Mouse (Mus musculus): ENCODE measurements around the gene Fhad1.

Fhad1 gene

DNA sequence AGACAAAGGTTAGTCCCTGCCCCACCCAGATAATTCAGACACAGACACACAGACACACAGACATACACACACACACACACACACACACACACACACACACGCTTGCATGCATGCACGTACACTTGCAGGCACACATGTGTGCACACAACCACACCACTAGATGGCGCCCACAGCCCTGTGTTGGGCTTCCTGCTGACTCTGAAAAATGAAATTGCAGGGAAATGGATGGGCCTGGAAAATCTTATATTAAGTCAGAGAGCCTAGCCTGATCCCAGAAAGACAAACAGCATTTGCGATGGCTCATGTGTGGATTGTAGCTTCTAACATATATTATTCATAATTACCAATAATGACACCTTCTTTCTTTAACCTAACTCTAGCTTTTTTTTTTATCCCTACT lies 38.7 kb downstream of the Fhad1 start:
- peak in 1 of 2 experiments; percentile 80 for DNase-seq

DNA sequence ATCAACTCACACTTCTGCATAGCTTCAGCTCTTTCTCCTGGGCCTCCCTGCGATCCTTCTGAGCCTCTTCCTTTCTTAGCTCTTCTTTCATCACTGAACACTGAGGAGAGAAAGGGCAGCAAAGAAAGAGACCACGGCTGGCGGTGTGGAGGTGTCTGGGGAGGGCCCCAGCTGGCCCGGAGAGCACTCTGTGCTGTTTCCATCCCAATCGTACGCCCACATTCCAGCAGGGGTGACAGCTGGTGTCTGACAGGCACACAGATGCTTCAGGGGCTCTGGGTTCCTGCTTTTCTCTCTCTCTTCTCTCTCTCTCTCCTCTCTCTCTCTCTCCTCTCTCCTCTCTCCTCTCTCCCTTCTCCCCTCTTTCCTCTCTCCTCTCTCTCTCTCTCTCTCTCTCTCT lies 50.3 kb downstream of the Fhad1 start:
- no peak for DNase-seq

- no peak for DNase-seq
These were observed 51.0 kb downstream of the Fhad1 start for GRCm38 (mm10) chr4:141963907-141964306.

DNA sequence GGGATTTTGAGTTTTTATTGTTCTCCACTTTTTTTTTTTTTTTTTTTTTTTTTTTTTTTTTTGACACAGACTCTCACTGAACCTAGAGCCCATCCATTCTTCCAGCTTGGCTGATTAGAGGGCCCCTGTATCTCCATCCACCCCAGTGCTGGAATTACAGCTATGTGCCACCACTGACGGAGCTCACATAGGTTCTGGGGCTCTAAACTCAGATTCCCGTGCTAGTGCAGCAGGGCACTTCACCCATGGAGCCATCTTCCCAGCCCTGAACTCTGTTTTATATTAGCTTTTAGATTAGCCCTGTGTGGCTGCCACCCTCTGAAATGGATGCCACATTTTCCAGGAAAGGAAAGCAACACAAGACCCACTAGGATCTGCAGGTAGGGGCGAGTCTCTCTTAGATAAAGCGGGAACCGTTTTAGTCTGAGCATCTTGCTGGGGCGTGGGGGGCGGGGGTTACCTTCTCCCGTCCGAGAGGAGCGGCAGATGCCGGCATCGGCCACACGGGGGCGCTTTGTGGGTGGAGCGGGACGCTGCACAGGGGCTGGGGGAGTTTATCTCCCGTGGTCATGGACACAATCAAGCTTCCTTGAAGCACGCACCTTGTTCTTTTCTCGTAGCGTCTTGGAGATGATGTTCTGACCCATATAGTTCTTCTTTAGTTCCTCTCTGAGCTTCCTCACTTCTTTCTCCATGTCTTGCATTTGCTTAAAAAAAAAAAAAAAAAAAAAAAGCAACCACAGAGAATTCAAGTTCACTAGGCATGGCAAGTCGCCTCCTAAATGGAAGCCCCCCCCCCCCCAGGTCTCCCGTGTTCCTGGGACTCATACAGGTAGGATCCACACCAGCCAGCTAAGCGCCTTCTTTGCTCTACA lies 51.8 kb downstream of the Fhad1 start:
- peak; percentile 21 to 79 for DNase-seq

DNA sequence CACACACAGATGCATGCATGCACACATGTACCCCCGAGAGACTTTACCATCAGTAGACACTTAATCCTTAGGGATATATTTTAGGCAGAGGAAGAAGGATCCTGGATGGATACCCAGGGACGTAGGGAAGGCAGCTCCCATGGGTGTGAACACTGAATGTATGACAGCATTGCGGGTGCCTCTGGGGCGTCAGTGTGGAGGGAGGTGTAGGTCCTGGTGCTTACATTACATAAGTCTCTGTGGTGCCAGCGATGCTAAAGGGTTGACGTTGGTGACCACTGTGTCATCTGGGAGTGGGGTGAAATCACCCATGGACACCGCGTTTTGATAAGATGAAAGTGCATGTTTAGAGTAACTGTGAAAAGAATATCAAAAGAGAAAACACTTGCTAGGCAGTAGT lies 54.8 kb downstream of the Fhad1 start:
- no peak for DNase-seq

- no peak for DNase-seq
These were observed 55.3 kb downstream of the Fhad1 start for GRCm38 (mm10) chr4:141959615-141960014.

DNA sequence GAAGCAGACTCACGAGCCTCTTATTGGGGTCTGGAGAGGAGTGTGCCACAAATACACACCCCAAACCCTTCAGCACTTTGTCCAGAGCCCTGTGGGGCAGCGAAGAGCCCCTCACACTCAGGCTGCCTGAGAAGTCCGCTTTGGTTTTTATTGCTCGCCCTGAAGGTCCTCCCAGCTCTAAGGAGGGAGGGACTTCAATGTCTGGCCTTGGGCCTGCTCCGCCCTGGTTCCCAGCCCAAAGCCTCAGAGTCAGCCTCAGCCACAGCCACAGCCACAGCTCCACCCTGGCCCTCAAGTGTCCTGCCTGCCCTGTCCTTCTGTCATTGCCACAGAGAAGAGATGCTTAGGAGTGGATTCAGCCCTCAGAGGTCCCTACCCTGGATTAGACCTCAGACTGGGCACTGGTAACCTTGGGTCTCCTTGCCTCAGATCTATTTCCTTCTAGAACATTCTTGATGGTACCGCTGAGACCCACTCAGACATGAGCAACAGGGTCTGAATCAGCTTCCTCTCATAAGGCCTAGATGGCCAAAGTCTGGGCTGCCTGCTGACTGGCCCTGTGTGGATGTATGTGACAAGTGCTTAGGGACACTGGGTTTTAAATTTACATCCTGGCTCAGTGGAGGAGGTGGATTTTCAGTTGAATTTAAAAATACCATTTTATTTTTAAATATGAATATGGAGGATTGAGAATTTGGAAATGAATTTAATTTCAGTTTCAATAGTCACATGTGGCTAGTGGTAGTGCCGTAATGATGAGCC lies 56.1 kb downstream of the Fhad1 start:
- DNase-seq = peak in 1 of 2 experiments; percentile 14

DNA sequence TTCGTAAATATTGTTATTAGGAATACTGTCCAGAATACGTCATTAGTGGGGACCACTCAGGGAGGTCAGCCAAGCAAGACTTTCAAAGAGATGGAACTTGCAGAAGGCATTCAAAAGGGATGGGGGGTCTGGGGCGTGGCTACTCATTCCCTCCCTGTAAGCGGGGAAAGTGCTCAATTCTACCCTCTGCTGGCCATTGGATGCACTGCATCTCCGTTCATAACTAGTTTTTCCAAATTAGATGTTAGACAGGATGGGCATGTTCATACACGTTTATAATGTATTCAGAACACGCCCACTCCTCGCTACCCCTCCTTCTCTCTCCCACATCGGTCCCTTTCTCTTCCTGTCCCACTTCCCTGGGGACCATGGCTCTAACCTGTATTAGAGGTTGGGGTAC lies 56.7 kb downstream of the Fhad1 start:
- DNase-seq = peak; percentile 67 to 86

- DNase-seq = peak; percentile 25 to 28
These were observed 57.1 kb downstream of the Fhad1 start for GRCm38 (mm10) chr4:141957740-141958139.

- peak; percentile 35 to 40 for DNase-seq
These were observed 58.0 kb downstream of the Fhad1 start for GRCm38 (mm10) chr4:141956931-141957330.

- DNase-seq = no peak
These were observed 59.8 kb downstream of the Fhad1 start for GRCm38 (mm10) chr4:141954770-141955720.

GRCm38 (mm10) chr4:141953859-141954258 lies 61.0 kb downstream of the Fhad1 start:
- DNase-seq = peak in 1 of 2 experiments; percentile 35

GRCm38 (mm10) chr4:141953291-141953690 lies 61.6 kb downstream of the Fhad1 start:
- DNase-seq = no peak

GRCm38 (mm10) chr4:141952824-141953223 lies 62.1 kb downstream of the Fhad1 start:
- DNase-seq = no peak

GRCm38 (mm10) chr4:141952114-141952513 lies 62.8 kb downstream of the Fhad1 start:
- DNase-seq = peak in 1 of 2 experiments; percentile 21

DNA sequence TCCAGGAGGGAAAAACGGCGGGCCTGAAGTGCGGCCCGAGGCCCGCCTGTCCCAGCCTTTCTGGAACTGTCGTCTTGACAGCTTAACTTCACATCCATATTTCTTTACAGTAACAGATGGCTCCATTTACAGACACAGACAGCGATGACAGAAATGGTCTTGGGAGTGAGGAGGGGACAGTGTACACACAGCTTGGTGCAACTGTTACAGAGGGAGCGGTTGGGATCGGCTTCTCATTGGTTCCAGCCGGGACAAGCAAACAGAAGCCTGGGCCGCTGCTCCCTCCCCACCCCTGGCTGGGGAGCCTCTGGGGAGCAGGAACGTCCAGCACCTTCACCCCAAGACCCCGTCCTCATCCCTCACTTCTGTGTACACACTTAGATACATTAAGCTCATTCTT lies 65.4 kb downstream of the Fhad1 start:
- DNase-seq = no peak

DNA sequence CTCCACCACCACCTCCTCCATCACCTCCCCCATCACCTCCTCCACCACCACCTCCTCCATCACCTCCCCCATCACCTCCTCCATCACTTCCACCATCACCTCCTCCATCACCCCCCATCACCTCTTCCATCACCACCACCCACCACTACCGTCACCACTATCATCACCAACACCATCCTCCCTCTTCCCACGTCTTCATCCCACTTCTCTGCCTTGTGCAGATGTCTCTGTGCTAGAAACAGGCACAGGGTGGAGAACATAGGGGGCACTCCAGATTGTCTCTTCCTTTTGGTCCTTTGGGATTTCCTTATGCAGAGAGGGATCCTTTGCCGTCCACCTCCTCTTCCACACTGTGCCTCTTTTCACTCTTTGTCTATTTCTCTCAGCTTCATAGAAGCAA lies 66.1 kb downstream of the Fhad1 start:
- DNase-seq = no peak

GRCm38 (mm10) chr4:141942403-141942802 lies 72.5 kb downstream of the Fhad1 start:
- DNase-seq = no peak

GRCm38 (mm10) chr4:141941289-141941688 lies 73.6 kb downstream of the Fhad1 start:
- no peak for DNase-seq

DNA sequence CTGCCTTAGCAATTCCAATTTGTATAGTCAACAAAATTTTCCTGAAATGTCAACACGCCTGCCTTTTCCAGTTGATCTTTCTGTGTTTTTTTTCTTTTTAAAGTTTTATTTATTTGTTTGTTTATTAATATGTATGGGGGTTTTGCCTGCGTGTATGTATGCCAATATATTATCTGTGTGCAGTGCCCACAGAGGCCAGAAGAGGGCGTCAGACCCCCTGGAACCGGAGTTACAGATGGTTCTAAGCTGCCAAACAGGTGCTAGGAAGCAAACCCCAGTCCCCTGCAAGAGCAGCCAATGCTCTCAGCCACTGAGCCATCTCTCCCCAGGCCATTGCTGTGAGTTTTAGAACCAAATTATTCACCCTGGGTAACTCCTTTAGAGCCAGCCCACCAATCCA lies 76.3 kb downstream of the Fhad1 start:
- DNase-seq = no peak

DNA sequence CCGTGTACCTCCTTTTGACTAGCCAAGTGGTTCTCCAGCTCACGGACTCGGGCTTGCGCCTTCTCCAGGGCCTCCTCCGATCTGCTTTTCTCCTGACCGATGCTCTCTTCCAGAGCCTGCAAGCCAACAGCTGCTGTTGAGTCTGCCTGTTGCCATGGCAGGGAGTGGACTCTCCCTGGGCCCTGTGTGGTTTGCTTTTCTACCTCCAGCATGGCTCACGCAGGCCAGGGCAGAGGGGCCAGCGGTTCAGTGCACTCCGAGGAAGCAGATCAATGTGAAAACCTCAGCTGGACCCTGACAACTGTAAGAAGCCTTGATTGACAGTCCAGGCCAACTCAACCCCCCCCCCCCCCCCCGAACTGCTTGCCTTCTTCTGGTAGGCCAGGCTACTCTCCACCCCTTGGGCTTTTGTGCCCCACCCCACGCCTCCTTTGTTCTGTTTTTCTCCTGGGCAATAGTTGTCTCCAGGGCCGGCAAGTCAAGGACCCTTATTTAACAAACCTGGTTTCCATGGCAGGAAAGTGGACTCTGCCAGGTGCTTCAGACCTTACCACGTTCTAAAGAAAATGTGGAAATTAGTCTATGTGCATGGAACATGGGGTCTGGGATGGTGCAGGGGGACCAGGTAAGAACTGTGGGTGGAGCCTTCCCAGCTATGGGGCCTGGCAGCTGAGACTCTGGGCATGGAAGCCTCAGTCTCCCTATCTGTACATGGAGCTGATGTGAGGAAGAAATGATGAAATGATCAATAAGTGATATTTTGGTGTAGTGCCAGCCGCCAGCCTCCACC lies 81.9 kb downstream of the Fhad1 start:
- DNase-seq = no peak

DNA sequence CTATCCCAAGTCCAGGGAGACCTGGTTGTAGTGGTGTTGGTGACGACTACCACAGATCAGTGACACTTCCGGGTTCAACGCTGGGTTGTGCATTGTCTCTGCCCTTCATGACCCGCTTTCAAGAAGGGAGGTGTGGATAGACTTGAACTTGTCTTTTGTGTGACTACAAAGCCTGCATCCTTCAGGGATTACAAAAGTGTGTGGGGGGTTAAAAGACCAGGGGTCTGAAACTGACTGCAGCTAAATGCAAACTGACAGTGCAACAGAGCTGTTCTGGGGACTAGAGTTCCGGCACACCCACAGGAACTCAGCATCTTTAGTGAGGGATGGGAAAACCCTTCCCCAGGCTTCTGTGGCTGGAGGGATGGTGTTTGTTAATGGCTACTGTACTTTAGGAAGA lies 83.4 kb downstream of the Fhad1 start:
- no peak for DNase-seq

Measured in kidney, postnatal 36 days (tissue).